Comparison of ENCODE assay signal across 8 mouse cellular contexts in the genomic region with DNA sequence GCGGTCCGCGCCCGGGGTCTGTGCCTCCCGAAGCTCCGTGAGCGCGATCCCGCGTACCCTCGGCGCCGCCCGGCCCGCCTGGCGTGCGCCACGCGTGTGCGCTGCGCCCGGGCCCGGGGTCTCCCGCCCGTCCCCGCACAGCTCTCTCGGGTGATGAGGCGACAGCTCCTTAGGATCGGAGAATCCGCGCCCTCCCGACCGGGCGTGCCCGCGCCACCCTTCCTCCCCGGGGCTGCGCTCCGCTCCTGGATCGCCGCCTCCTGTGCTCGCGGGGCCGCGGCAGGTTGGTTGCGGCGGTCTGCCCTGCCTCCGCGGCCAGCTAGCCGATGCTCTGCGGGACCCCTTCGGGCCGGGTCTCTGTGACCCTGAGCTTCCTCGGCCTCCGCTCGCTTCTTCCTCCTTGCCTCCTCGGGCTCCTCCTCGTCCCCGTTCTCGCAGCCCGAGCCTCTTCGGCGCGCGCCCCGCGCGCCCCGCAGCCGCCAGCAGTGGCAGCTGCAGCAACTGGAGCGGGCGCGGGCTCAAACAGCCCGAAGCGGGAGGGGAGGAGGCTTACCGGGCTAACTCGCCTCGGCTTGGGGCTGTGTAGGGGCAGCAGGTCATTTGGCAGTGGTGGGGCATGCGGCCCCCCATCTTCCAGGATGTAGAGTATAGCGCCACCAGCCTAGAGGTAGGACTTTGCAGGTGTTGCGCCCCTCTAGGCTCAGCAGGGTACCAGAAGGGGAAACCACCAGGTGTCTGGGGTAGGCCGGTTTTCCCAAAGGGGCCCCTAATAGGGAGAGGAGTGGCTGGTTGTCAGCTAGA. TPM values are rescaled to one million over a fixed set of nuclear protein-coding genes. Genes with fewer than 3 reads are reported as not detected.
DNase-seq lines count a peak whose midpoint lies in the region; ATAC-seq and TF ChIP-seq lines count a peak whose summit lies in the region.

No protein-coding gene starts in this region.

- 2% methylated on average over 76 of the region's 82 CpGs for WGBS in heart, adult 2 months
- under 1% methylated on average over 72 of the region's 82 CpGs for WGBS in intestine, postnatal 0 days
- WGBS in limb, embryonic 11.5 days: under 1% methylated on average over 73 of the region's 82 CpGs
- WGBS in neural tube, embryonic 13.5 days: under 1% methylated on average over 71 of the region's 82 CpGs

- intact Hi-C loops in heart, adult 2 months (cut with DNase I): no loop called here

- ATAC-seq in intestine, postnatal 0 days: 0 out of 2 replicates have a peak, but pooled peaks have one; percentile 41
- peak; percentile 63 for ATAC-seq in limb, embryonic 11.5 days (ENCODE audit: insufficient number of reproducible peaks, low FRiP score, low TSS enrichment, low read depth)
- peak; percentile 75 for ATAC-seq in neural tube, embryonic 13.5 days (ENCODE audit: low read depth)

- H3K79me2 ChIP-seq in heart, adult 2 months (replicated peaks; ENCODE audit: control insufficient read depth, insufficient read depth, low read length): no peaks in the 10 kb centered on the region

- TF ChIP-seq EP300 in heart, adult 2 months (IDR thresholded peaks at IDR 0.05; ENCODE audit: insufficient read depth, low read depth, low read length): no peak

- no peak overlapping the region for H3K27ac ChIP-seq in heart, adult 2 months
- H3K27ac ChIP-seq in intestine, postnatal 0 days (ENCODE audit: low read depth, low read length): peak overlapping the region; percentile 46
- no peak overlapping the region for H3K27ac ChIP-seq in limb, embryonic 11.5 days (replicated peaks; ENCODE audit: low read depth, low read length)
- H3K27ac ChIP-seq in neural tube, embryonic 13.5 days (replicated peaks): peak overlapping the region; percentile 92

- DNase-seq in heart, adult 2 months: peak; percentile 3 to 21
- DNase-seq in heart, adult 8-10 months (ENCODE audit: low spot score): no peak
- peak; percentile 45 to 47 for DNase-seq in cerebellum, postnatal 25 days
- peak; percentile 63 to 69 for DNase-seq in frontal cortex, postnatal 36 days (ENCODE audit: low spot score in 2 of 2)
- DNase-seq in limb, embryonic 11.5 days (ENCODE audit: low spot score): peak; percentile 70
- peak; percentile 16 for DNase-seq in urinary bladder, postnatal 25 days (ENCODE audit: low spot score)

- H3K27me3 ChIP-seq in heart, adult 2 months (ENCODE audit: control insufficient read depth, insufficient read depth, low read length): peaks cover 15% of the 10 kb centered on the region
- H3K27me3 ChIP-seq in intestine, postnatal 0 days (replicated peaks; ENCODE audit: control insufficient read depth, insufficient read depth, low read length): peaks cover 49% of the 10 kb centered on the region
- peaks cover 50% of the 10 kb centered on the region for H3K27me3 ChIP-seq in limb, embryonic 11.5 days (ENCODE audit: control insufficient read depth, insufficient read depth, low read length)
- peaks cover 52% of the 10 kb centered on the region for H3K27me3 ChIP-seq in neural tube, embryonic 13.5 days

- no peaks in the 10 kb centered on the region for H3K36me3 ChIP-seq in heart, adult 2 months (ENCODE audit: control insufficient read depth, insufficient read depth, low read length)
- no peaks in the 10 kb centered on the region for H3K36me3 ChIP-seq in intestine, postnatal 0 days (ENCODE audit: control insufficient read depth, insufficient read depth)
- H3K36me3 ChIP-seq in limb, embryonic 11.5 days (ENCODE audit: control insufficient read depth, insufficient read depth, low read length): no peaks in the 10 kb centered on the region
- no peaks in the 10 kb centered on the region for H3K36me3 ChIP-seq in neural tube, embryonic 13.5 days

- TF ChIP-seq CTCF in heart, adult 2 months (IDR thresholded peaks at IDR 0.05): peak; percentile 22; the same call in 1 of the 2 replicates
- peak; percentile 53 for TF ChIP-seq CTCF in intestine, postnatal 0 days (IDR thresholded peaks at IDR 0.05; ENCODE audit: low read depth)

- H3K4me1 ChIP-seq in heart, adult 2 months (ENCODE audit: control insufficient read depth, insufficient read depth, low read length): no peaks in the 10 kb centered on the region
- H3K4me1 ChIP-seq in intestine, postnatal 0 days (replicated peaks; ENCODE audit: control insufficient read depth, insufficient read depth, low read length): no peaks in the 10 kb centered on the region
- H3K4me1 ChIP-seq in limb, embryonic 11.5 days (ENCODE audit: control insufficient read depth, insufficient read depth, low read length): no peaks in the 10 kb centered on the region
- peaks cover 40% of the 10 kb centered on the region for H3K4me1 ChIP-seq in neural tube, embryonic 13.5 days (replicated peaks)

- peak overlapping the region; percentile 90 for H3K4me2 ChIP-seq in intestine, postnatal 0 days (replicated peaks; ENCODE audit: low read depth)
- H3K4me2 ChIP-seq in limb, embryonic 11.5 days (ENCODE audit: low read depth, severe bottlenecking): peak overlapping the region; percentile 100
- peak overlapping the region; percentile 69 for H3K4me2 ChIP-seq in neural tube, embryonic 13.5 days

- peak overlapping the region; percentile 47 for H3K4me3 ChIP-seq in heart, adult 2 months
- peak overlapping the region; percentile 64 for H3K4me3 ChIP-seq in intestine, postnatal 0 days (ENCODE audit: low read depth, low read length)
- peak overlapping the region; percentile 66 for H3K4me3 ChIP-seq in limb, embryonic 11.5 days (ENCODE audit: low read depth, low read length)
- peak overlapping the region; percentile 78 for H3K4me3 ChIP-seq in neural tube, embryonic 13.5 days

- no peaks in the 10 kb centered on the region for H3K9me3 ChIP-seq in intestine, postnatal 0 days (ENCODE audit: control insufficient read depth)
- no peaks in the 10 kb centered on the region for H3K9me3 ChIP-seq in limb, embryonic 11.5 days (ENCODE audit: control insufficient read depth, low read length)
- no peaks in the 10 kb centered on the region for H3K9me3 ChIP-seq in neural tube, embryonic 13.5 days

- TF ChIP-seq POLR2A in heart, adult 2 months (IDR thresholded peaks at IDR 0.05; ENCODE audit: insufficient read depth, low read depth, low read length): no peak

- peak overlapping the region; percentile 19; the same call in 1 of the 2 replicates for H3K9ac ChIP-seq in heart, adult 2 months (ENCODE audit: low read depth, low read length)
- peak overlapping the region; percentile 37 for H3K9ac ChIP-seq in intestine, postnatal 0 days (ENCODE audit: low read depth, low read length)
- H3K9ac ChIP-seq in limb, embryonic 11.5 days (ENCODE audit: low read length): peak overlapping the region; percentile 57
- peak overlapping the region; percentile 85 for H3K9ac ChIP-seq in neural tube, embryonic 13.5 days

RNA-seq across cellular contexts. Expression of gene Kcnma1, which starts 9.6 kb away (rescaled TPM):
- total RNA-seq in heart, adult 2 months (2021): under 1 TPM; 0.78 to 0.84 TPM
- polyA plus RNA-seq in heart, adult 2 months (2012; rRNA removed): 0.66 and 0.67 TPM in 2 replicates
- 1 to 10 TPM in 1 of 4 experiments, under 1 TPM in 3; 0.63 to 1.4 (median 0.88) TPM for total RNA-seq in heart, adult 8-10 months (2022)
- polyA plus RNA-seq in intestine, postnatal 0 days (2015; fragmentation: Nextera tagmentation; extraction: Ambion mirVana): 6.7 and 8.9 TPM in 2 replicates
- polyA plus RNA-seq in limb, embryonic 11.5 days (2014; fragmentation: Nextera tagmentation; extraction: Ambion mirVana): 0.80 and 0.89 TPM in 2 replicates
- 13.1 and 14.6 TPM in 2 replicates for polyA plus RNA-seq in neural tube, embryonic 13.5 days (2015; fragmentation: Nextera tagmentation; extraction: Ambion mirVana)

Comparison
In these comparisons a context has a peak if more than half of its experiments do, and no peak if none do; other contexts are left out.
1. H3K27ac ChIP-seq: peak in intestine, postnatal 0 days (single experiment) and neural tube, embryonic 13.5 days (single experiment); none in heart, adult 2 months (single experiment) and limb, embryonic 11.5 days (single experiment).
2. H3K9ac ChIP-seq: peak in every context shown above with its lines; median percentile 85 in neural tube, embryonic 13.5 days; 57 in limb, embryonic 11.5 days; 37 in intestine, postnatal 0 days; 19 in heart, adult 2 months.
3. Peak in every context shown above with its lines, with median percentiles within 50 percentile points of each other: H3K4me3 ChIP-seq, ATAC-seq and H3K4me2 ChIP-seq.